Mouse (Mus musculus) layer of hippocampus, adult 18-20 months (tissue): ENCODE measurements around the gene Ncl. TPM values are rescaled to one million over a fixed set of nuclear protein-coding genes. Genes with fewer than 3 reads are reported as not detected.

ENCODE experiments used
- DNase-seq, 2 experiments: peaks; one replicate each; pipeline ENCODE4 v3.0.0; 2022; ENCODE audit warnings: low spot score in 2 of 2
- long read RNA-seq: library from polyadenylated mRNA; stranded (forward); transcript quantifications from one replicate; pipeline ENCODE4 v2.0.0, GENCODE M21; 2021
- total RNA-seq, 2 experiments: library from RNA; stranded (reverse); gene quantifications; 2 replicates each; pipeline ENCODE4 v1.2.3; 2021

Ncl gene
- total RNA-seq, result 100 to 1,000 TPM; 139 to 140 TPM
- long read RNA-seq, full-length matches to known transcripts, result 89 of 117 reads
- long read RNA-seq, partial matches to known transcripts, result 15 of 117 reads
- long read RNA-seq, other reads (novel, unspliced or antisense), result 13 of 117 reads

DNA sequence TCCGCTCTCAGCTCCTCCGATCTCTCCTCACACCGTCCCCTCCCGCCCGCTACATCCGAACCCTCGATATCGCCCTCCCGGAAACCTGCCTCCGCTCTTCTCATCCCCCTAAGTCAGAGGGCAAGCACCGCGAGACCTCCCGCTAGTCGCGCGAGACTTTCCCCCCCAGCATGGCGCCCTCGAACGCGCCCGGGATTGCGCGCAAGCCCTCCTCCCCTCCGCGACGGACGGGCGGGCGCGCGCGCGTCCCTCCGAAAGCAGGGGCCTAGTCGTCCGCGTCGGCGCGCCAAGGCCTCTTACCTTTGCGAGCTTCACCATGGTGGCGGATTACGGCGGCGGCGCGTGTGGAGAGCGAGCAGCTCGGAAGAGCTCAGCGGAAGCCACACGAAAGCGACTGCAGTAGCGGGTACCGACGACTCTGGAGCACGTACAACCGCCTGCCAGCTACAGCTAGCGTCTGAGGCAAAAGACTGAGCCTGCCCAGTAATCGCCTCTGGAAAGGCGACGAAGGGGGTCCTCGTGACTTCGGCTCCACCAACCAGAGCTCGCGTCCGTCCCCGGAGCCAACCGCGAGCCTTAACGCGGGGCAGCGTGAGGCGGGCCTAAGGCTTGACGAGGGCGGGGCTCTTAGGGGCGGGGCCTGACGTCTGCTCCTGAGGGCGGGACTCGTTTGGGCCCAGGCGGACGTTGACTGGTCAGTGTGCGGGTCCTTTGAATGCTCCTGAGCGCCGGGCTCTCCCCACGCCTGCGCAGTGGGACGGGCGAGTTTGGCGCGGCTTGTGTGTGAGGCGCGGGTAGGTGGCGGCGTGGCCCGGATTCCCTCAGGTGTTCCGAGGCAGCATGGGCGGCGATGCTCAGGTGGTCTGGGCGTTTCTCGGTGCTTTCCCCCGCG lies at the start of gene Ncl:
Gene Ncl, minus strand, starts transcription at position 495 of the 892 bp plus-strand sequence.
- DNase-seq, result peak; percentile 97 to 98

DNA sequence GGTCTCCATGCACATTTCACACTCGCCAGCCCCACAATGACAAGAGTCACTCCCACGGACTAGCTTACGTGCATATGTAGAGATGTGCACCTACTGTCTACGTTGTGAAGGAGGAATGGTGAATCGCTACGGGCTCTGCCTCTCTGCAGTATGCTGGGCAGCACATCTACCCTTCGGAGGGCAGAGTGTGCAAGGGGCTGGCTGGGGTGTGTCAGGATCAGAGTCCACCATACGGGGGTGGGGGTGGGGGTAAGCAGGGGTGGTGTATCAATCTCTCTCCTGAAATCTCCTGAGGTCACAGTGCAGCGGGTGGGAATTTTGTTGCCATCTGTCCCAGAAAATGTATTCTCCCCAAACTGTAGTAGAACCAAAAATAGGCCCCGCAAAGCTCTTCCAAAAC lies 49.3 kb upstream of the Ncl start:
- no peak for DNase-seq

DNA sequence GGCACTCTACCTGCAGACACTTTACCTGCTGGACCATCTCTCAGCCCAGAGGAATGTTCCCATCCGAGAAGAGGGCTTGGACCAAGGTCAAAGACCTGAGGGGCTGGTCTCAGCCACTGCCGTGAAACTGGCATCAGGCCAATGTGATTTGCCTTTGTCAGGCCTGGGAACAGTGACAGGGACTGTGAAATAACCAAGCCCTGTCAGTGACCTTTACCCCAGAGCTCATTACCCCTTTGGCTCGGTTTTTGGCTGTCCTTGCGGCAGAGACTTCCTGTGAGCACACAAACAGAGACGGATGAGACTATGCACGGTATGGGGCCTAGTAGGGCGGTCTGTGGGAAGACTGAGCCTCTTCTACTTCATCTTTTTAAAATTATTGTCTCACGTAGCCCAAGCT lies 47.7 kb upstream of the Ncl start:
- DNase-seq, result no peak

DNA sequence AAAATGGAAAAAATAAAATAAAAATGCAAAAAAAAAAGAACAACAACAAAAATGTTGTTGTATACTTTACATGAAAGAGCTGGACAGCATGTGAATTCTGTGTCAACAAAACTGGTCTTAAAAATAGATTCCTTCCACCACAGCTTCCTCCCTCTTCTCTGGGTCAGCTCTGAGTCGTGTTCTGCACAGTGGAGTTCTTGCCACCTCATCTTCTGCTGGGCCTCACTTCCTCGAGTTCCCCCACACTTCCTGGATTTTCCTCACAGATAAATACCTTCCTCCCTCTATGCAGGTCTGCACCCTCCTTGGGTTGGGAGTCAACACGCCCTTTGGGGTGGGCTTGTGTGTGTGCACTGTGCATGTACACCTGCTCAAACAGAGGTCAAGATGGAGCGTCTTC lies 47.1 kb upstream of the Ncl start:
- no peak for DNase-seq

DNA sequence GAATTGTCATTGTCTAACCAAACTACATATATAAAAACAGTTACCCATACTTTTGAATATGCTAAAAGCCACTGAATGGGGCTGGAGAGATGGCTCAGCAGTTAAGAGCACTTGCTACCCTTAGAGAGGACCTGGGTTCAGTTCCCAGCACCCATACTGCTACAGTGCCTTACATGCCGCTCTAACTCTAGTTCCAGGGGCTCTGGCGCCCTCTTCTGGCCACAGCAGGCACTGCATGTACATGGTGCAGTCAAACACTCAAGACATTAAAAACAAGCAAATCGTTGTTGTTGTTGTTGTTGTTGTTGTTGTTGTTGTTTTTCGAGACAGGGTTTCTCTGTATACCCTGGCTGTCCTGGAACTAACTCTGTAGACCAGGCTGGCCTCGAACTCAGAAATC lies 45.6 kb upstream of the Ncl start:
- no peak for DNase-seq

DNA sequence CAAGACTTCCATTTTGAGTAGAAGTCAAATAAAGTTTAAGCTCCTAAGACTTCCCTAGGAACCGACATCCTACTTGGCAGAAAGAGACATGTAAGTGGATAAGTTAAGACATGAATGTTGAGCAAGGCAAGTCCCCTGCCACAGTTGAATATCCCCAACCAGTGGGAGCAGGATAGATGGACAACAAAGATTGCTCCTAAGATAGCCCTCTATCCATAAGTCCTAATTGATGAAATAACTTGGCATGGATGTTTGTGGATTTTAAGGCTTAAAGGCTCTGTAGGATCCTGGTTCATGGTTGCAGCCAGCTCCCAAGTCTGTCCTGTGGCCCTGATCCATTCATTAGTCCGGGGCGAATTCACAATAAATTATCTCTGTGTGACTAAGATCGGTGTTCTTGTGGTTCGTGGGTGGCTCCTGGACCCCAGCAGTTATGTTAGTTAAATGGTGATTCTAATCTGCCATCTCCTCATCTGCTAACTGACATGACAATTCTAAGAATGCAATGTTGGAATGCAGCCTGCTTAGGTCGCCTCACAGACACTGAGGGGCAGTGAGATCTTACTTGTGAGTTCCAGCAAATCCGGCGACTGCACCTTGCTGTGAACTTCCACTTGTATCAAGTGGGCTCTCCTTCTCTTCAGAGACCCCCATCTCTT lies 41.0 kb upstream of the Ncl start:
- no peak for DNase-seq

DNA sequence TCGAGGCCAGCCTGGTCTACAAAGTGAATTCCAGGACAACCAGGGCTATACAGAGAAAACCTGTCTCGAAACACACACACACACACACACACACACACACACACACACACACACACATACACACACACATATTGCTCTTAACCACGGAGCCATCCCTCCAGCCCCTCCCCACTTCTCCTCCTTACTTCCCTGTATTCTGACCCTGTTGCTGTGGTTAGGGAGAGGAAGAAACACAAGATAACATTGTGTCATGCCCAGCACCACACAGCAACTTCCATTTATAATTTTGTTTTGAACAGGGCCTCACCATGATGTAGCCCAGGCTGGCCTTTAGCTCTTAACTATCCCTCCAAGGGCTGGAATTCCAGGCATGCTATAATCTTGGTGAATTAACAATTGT lies 40.1 kb upstream of the Ncl start:
- DNase-seq, result no peak

DNA sequence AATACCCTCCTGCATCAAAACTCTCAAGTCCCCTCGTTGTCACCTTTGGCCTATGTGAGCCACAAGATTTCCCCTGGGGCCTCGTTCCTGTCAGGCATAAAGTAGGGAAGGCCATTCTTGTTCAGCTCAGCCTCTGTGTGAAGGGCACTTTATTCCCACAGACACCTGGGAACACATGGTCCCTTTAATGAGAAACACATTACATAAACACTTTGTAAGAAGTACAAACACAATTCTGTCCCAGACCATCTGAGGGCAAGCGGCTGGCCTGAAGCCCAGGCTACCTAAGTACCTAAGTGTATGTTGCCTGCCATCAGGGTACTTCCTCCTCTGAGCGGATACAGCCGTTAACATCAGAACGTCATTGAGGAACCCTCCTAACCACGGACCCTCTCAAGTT lies 39.0 kb upstream of the Ncl start:
- DNase-seq, result no peak

DNA sequence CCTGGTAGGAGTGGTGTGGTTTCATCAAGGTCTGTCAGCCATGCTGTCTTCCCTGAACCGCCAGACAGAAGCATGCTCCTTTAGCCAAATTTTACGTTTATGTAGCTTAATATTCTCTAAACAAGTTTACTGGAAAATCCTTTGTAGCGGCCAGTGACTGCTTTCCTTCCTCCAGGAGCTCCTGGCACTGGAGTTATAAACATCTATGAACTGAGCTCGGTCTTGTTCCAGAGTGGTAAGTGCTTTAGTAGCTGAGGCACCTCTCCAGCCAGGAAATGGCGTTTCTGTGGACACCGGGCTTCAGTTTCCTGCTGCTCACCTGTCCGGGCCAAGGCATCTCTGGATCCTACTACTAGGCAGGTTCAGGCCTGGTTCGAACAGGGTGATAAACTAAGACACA lies 38.4 kb upstream of the Ncl start:
- no peak for DNase-seq

DNA sequence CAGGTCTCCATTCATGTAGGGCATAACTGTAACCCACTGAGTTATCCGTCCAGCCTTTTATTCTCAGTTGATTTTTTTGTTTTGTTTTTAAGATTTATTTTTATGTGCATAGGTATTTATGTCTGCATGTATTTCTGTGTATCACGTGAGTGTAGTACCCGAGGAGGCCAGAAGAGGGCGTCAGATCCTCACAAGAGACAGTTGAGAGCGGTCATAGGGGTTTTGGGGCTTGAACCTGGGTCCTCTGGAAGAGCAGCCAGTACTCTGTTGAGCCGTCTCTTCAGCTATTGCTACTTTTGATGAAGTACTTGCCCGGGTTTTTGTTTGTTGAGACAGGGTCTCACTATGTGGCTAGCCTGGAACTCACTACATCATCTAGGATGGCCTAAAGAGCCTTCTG lies 36.7 kb upstream of the Ncl start:
- DNase-seq, result no peak

DNA sequence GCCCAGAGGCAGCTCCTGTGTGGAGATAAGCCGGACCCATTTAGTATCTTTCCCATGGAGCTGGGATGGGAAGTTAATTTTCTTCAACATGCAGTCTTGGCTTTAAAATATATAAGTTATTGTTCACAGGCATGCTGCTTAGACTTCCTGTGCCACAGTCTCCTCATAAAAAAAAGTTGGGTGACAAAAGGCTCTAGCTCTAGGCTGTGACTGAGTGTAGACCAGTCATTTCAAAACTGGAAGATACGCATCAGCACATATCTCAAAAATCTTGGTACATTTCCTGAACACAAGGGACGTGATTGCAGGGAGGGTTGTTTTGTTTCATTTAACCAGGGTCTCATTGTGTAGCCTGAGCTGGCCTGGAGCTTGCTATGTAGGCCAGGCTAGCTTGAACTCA lies 35.0 kb upstream of the Ncl start:
- DNase-seq, result no peak

DNA sequence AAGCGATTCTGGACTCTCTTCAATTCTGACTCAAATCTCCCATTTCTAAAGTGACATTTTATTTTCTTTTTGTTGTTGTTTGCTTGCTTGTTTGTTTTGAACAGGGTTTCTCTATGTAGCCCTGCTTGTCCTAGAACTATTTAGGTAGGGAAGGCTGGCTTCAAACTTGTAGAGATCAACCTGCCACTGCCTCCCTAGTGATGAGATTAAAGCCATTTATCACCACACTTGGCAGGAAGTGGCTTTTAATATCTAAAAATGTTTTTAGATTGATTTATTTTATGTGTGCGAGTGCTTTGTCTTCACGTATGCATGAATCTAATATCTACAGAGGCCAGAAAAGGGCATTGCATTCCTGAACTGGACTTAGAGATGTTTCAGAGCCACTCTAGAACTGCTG lies 34.0 kb upstream of the Ncl start:
- DNase-seq, result no peak

DNA sequence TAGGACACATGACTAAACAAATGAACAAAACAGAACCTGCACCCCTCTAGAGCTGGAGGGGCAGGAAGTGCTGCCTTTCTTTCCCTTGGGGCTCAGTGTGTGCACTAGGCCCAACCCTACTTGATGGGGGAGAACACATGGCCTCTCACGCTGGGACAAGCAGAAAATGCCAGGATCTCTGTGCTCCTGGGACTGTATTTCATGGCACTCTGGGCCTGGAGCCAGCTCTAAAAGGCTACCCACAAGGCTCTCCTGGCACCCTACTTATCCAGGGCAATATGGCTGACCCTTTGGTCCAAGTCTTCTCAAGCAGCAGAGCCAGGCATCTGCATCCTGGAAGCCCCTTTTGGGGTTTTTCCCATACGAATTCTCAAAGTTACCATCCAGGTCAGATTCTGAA lies 32.2 kb upstream of the Ncl start:
- DNase-seq, result no peak

DNA sequence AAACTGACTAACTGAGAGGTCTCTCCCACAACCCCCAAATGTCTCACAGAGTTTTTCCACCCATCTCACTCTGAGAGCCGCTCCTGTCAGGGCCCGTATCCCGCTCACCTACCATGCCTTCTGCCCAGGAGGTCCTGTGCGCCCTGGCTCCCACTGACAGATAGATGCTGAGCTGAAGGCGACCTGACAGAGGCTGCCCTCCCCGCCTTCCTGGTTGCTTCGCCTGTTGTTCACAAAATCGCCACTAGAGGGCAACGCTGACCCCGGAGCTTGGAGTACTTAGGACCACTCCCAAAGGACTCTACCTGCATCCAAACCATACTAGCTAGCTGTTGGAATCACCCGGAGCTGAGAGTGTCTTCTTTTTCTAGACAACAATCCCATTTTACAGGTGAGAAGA lies 30.0 kb upstream of the Ncl start:
- DNase-seq, result peak; percentile 25 to 76

DNA sequence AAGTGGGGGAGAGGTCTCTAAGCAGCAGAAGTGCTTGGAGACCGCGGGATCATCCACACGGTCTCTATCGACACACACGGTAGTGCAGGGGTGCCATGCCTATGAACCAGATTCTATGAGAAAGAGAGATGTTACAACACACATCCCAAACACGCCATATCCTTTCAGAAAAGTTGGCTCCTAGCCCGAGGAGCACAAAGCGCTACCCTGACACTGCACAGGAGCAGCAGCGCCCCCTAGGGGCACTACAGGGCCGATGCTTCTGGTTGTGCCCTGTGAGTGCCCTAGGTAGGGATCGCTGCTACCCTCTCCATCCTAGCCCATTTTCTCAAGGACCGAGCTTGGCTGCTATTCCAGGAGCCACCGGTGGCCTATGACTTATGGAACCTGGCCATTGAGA lies 21.8 kb upstream of the Ncl start:
- peak in 1 of 2 experiments; percentile 70 for DNase-seq

DNA sequence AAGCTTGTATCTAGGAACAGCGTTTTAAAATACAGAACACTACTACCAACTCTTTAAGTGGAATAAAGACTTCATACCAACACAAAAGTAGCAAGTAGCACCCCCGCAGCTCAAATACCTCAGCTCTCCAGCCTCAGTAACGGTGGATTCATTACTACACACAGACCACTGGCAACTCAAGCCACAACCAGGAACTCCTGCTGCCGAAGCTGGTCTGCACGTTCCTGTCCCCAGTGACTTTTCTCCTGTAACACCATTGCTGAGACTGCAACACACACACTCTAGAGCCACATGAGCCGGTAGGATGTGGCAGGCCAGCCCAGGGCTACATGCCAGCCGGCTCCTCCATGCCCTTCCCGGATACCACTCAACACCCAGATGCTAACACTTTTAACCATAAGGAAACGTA lies 20.0 kb upstream of the Ncl start:
- peak in 1 of 2 experiments; percentile 11 for DNase-seq

DNA sequence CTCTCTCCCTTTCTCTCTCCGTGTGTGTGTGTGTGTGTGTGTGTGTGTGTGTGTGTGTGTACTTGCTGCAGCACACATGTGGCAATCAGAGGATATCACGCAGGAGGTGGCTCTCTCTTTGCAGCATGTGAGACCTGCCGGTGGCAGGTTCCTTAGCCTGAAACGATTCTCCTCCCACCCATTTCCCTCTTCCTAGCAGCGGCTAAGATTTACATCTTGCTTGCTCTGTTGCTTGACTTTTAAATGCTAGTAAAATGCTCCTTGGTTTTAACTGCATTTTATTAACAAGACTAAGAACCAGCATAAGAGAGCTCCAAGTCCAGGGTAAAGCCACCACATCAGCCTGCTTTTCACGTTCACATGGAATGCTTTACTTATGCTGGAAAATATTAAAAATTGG lies 19.5 kb upstream of the Ncl start:
- DNase-seq, result peak in 1 of 2 experiments; percentile 7

DNA sequence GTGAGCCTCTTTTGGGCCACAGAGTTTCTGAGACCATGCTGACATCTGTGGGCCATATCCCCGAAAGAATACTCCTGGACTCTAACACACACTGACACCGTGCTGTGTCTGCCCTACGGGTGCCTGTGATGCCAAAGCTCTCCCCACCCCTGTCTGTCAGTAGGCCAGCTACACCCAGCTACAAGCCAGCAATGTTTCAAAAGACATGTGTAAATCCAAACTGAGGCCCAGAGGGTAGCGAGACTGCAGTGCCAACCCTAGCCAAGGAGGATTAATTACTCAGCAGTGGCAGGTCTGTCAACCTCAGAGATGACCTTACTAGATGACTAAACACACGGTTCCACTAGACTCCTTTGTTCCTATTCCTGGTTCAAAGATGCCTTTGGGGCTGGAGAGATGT lies 17.2 kb upstream of the Ncl start:
- DNase-seq, result no peak

DNA sequence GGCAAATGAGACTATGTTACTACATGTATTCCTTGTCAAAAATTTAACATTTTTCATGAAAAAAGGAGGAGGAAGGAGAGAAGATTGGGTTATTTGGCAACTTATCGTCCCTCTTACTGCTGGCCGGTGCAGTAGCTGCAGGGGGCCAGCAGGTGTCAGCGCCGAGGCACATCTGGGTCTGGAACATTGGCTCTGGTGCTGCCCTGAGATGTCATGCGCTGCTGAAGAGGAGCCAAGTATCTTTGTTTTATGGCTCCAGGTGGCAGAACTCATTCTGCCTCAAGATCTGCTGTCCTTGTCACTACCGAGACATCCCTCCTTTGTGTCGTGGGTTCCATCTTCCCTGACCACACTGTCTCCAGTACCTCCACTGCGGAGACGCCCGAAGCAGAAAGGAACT lies 12.8 kb upstream of the Ncl start:
- DNase-seq, result no peak

DNA sequence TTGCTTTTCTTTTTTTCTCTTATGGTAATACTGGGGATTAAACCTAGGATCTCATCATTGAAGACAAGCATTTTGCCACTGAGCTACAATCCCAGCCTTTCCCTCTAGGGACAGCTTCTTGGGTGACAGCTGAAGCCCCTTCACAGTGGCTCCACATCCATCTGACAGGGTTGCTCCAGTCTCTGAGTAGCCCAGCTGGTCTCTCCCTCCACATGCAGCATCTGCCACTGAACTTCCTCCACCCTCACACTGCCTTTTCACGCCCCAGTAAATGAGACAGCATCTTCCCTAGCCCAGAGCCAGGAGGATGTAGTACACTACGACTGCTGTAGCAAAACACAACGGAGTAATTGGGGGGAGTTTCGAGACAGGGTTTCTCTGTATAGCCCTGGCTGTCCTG lies 8.9 kb upstream of the Ncl start:
- DNase-seq, result no peak

DNA sequence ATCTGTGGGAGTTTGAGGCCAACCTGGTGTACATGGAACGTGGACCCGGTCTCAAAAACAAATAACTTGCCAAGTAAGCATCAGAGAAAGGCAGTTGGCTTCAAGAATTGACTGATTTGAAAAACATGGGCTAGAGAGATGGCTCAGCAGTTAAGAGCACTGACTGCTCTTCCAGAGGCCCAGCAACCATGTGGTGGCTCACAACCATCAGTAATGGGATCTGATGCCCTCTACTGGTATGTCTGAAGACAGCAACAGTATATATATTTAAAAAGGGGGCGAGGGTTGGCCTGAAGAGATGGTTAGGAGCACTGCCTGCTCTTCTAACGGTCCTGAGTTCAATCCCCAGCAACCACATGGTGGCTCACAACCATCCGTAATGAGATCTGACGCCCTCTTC lies 4.5 kb upstream of the Ncl start:
- no peak for DNase-seq

DNA sequence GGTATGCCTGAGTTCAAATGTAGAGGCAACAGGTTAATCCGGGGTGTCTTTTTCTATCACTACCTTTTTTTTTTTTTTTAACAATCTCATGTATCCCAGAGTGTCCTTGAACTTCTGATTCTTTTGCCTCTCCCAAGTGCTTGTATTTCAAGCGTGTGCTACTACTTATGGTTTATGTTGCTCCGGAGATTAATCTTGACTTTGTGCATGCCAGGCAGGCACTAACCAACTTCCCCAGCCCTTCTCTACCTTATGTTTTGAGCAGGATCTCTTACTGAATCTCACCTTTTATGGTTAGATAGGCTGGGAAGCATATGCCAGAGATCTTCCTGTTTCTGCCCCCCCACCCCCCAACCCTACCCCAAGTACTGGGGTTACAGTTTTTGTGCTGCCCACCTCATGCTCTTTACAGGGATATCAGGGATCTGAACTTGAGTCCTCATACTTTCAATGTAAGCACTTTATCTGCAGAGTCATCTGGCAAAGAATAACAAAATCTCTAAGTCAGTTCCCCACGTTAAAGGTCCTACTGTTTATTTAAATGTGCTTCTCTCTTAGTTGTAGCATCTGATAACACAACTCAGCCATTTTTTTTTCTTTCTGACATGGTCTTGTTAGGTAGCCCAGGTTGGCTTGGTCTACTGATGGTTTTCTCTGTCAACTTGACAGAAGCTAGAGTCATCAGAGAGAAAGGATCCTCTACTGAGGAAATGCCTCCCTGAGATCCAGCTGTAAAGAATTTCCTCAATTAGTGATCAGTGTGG lies 2.8 kb upstream of the Ncl start:
- DNase-seq, result no peak
